Mouse (Mus musculus) hindbrain, postnatal 0 days (tissue): ENCODE measurements around the gene Rab34. TPM values are rescaled to one million over a fixed set of nuclear protein-coding genes. Genes with fewer than 3 reads are reported as not detected.

Experiments used
- ATAC-seq: fragments of 200-750 bp; cut with Nextera tagmentation; 2 replicates; pipeline ENCODE4 v1.8.0; 2017; ENCODE audit warnings: mild to moderate bottlenecking, moderate TSS enrichment, moderate library complexity
- DNase-seq: peaks from one replicate; pipeline ENCODE4 v3.0.0-alpha.2; 2015; ENCODE audit warnings: low spot score
- H3K27ac ChIP-seq: fragments of 300-500 bp; sonication (generic); 2 replicates; pipeline ENCODE4 v1.5.1; 2014; ENCODE audit warnings: mild to moderate bottlenecking
- H3K27me3 ChIP-seq: fragments of 300-500 bp; sonication (generic); 2 replicates; pipeline ENCODE4 v1.6.1; 2014; ENCODE audit warnings: low read length, mixed read lengths; ENCODE audit not compliant: insufficient read depth
- H3K36me3 ChIP-seq: fragments of 300-500 bp; sonication (generic); 2 replicates; pipeline ENCODE4 v1.6.1; 2014; ENCODE audit warnings: low read length, mixed read lengths; ENCODE audit not compliant: insufficient read depth
- H3K4me1 ChIP-seq: fragments of 300-500 bp; sonication (generic); 2 replicates; pipeline ENCODE4 v1.6.1; 2014; ENCODE audit warnings: antibody characterized with exemption, low read length, mixed read lengths; ENCODE audit not compliant: insufficient read depth
- H3K4me2 ChIP-seq: fragments of 300-500 bp; sonication (generic); 2 replicates; pipeline ENCODE4 v1.6.1; 2014; ENCODE audit warnings: low read depth, mild to moderate bottlenecking, low read length, moderate library complexity, mixed read lengths
- H3K4me3 ChIP-seq: fragments of 300-500 bp; sonication (generic); 2 replicates; pipeline ENCODE4 v1.5.1; 2014; ENCODE audit warnings: low read length
- H3K9ac ChIP-seq: fragments of 300-500 bp; sonication (generic); replicated peaks from 2 replicates; pipeline ENCODE4 v1.6.1; 2014; ENCODE audit warnings: mild to moderate bottlenecking, low read length, moderate library complexity, mixed read lengths
- H3K9me3 ChIP-seq: fragments of 300-500 bp; sonication (generic); 2 replicates; pipeline ENCODE4 v1.6.1; 2016; ENCODE audit warnings: low read length, mixed read lengths
- CTCF ChIP-seq: IDR thresholded peaks from 2 replicates; pipeline ENCODE4 v1.5.1; 2016; ENCODE audit warnings: antibody characterized with exemption, control low read depth, low read depth
- WGBS: fragments of 180-500 bp; shearing (Covaris S2); extraction: QIAGEN DNeasy Blood & Tissue Kit; methylation state at CpG from one replicate; pipeline ENCODE4 v1.1.7; 2014; 5-methylcytosine and 5-hydroxymethylcytosine counted together
- polyA plus RNA-seq: library from polyadenylated mRNA; unstranded; fragments of >200 nt; fragmentation: Nextera tagmentation; extraction: Ambion mirVana; gene quantifications from 2 replicates; pipeline ENCODE4 v1.2.1, GENCODE M21; 2015
- total RNA-seq: library from RNA; depleted of rRNA; stranded (reverse); fragments of >200 nt; gene quantifications from 2 replicates; pipeline ENCODE4 v1.2.3, GENCODE M21; 2014

Rab34 gene
- total and polyA plus RNA-seq, 2 experiments from 2014 or later = 63.5 to 96.4 TPM

- Histone ChIP-seq H3K27ac (no peak overlapping the region), H3K9me3 (no peaks in the 10 kb centered on the region), H3K4me3 (no peak overlapping the region), H3K36me3 (peaks cover 42% of the 10 kb centered on the region), H3K9ac (no peak overlapping the region), H3K27me3 (no peaks in the 10 kb centered on the region), H3K4me2 (no peak overlapping the region), H3K4me1 (peaks cover 12% of the 10 kb centered on the region)
- ATAC-seq (no peak), DNase-seq (no peak)
- no peak for TF ChIP-seq CTCF
- WGBS = 87% methylated on average over 18 of the region's 18 CpGs
These were observed 28.1 kb upstream of the Rab34 start for GRCm38 (mm10) chr11:78160171-78160570.

- no peak for DNase-seq
- TF ChIP-seq CTCF = no peak
- Histone ChIP-seq H3K4me2 (no peak overlapping the region), H3K36me3 (peaks cover 40% of the 10 kb centered on the region), H3K9ac (no peak overlapping the region), H3K4me3 (no peak overlapping the region), H3K27ac (no peak overlapping the region), H3K4me1 (peaks cover 12% of the 10 kb centered on the region), H3K9me3 (no peaks in the 10 kb centered on the region), H3K27me3 (no peaks in the 10 kb centered on the region)
- 87% methylated on average over 3 of the region's 3 CpGs for WGBS
- ATAC-seq = no peak
These were observed 27.6 kb upstream of the Rab34 start for GRCm38 (mm10) chr11:78160675-78161074.

DNA sequence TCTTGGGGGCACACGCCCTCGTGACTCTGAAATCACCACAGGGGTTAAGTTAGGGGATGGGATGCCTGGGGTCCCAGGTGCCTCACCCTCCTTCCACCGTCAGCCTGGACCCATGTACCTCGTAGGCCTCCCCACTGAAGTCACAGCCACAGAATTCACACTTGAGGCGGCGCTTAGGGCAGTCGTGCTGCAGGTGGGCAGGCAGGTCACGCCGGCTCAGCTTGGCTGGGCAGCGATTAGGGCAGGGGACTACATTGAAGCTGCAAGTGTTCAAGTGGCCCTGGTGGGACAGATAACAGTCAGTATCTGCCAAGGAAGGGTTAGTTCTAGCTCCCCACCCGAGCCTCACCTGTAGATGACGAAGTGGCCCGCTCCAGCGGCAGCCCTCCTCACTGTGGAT is 27.1 kb upstream of the Rab34 start:
- H3K4me3 ChIP-seq = no peak overlapping the region

GRCm38 (mm10) chr11:78161968-78162367 is 26.3 kb upstream of the Rab34 start:
- Histone ChIP-seq H3K27ac (peak overlapping the region; percentile 98), H3K36me3 (peaks cover 33% of the 10 kb centered on the region), H3K4me2 (peak overlapping the region; percentile 82), H3K9ac (no peak overlapping the region; the same call in 1 of the 2 replicates), H3K27me3 (no peaks in the 10 kb centered on the region), H3K9me3 (no peaks in the 10 kb centered on the region), H3K4me3 (no peak overlapping the region), H3K4me1 (peaks cover 19% of the 10 kb centered on the region)
- peak; percentile 67 for DNase-seq
- 0 out of 2 replicates have a peak, but pooled peaks have one; percentile 1 for ATAC-seq
- 29% methylated on average over 4 of the region's 4 CpGs for WGBS
- TF ChIP-seq CTCF = no peak

More for the DNA sequence above, 27.1 kb upstream of the Rab34 start:
- no peak for ATAC-seq
- WGBS = 86% methylated on average over 14 of the region's 14 CpGs
- TF ChIP-seq CTCF = no peak
- peaks cover 17% of the 10 kb centered on the region for H3K4me1 ChIP-seq
- H3K9me3 ChIP-seq = no peaks in the 10 kb centered on the region
- no peaks in the 10 kb centered on the region for H3K27me3 ChIP-seq
- H3K9ac ChIP-seq = no peak overlapping the region
- H3K4me2 ChIP-seq = no peak overlapping the region
- DNase-seq = no peak
- H3K36me3 ChIP-seq = peaks cover 38% of the 10 kb centered on the region
- peak overlapping the region; percentile 98; the same call in 1 of the 2 replicates for H3K27ac ChIP-seq

DNA sequence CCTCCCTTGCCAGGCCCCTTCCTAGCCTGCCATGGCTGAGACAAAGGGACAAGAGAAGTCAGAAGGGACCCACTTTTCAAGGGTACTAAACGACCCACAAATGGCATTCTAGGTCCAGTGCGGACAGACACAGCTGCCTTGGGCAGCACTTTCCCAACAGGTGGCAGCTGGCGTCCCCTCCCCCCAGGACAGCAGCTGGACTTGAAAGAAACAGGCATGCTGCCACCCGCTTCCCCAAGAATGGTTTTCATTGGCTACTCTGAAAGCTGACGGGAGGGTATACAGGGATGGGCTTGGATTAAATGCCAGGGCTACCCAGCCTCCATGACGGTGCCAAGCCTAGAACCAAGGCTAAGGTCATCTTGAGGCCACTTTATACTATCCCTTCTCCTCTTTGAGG is 25.7 kb upstream of the Rab34 start:
- no peaks in the 10 kb centered on the region for H3K27me3 ChIP-seq
- peak overlapping the region; percentile 98; the same call in 1 of the 2 replicates for H3K4me3 ChIP-seq
- H3K27ac ChIP-seq = peak overlapping the region; percentile 98
- TF ChIP-seq CTCF = no peak
- no peak overlapping the region; the same call in 1 of the 2 replicates for H3K9ac ChIP-seq
- H3K4me2 ChIP-seq = peak overlapping the region; percentile 82
- WGBS = 15% methylated on average over 6 of the region's 6 CpGs
- H3K36me3 ChIP-seq = peaks cover 33% of the 10 kb centered on the region
- DNase-seq (peak; percentile 75), ATAC-seq (0 out of 2 replicates have a peak, but pooled peaks have one; percentile 9)
- no peaks in the 10 kb centered on the region for H3K9me3 ChIP-seq
- peaks cover 19% of the 10 kb centered on the region for H3K4me1 ChIP-seq

- WGBS = 71% methylated on average over 2 of the region's 2 CpGs
- Histone ChIP-seq H3K9ac (peak overlapping the region; percentile 100), H3K9me3 (no peaks in the 10 kb centered on the region), H3K4me1 (peaks cover 19% of the 10 kb centered on the region), H3K27me3 (no peaks in the 10 kb centered on the region), H3K36me3 (peaks cover 27% of the 10 kb centered on the region), H3K27ac (peak overlapping the region; percentile 98), H3K4me3 (peak overlapping the region; percentile 98), H3K4me2 (peak overlapping the region; percentile 82)
- TF ChIP-seq CTCF = no peak
- no peak for DNase-seq
- ATAC-seq = no peak
These were observed 25.2 kb upstream of the Rab34 start for GRCm38 (mm10) chr11:78163045-78163444.
